Mouse (Mus musculus): ENCODE measurements around the gene Tpbpa. TPM values are rescaled to one million over a fixed set of nuclear protein-coding genes. Genes with fewer than 3 reads are reported as not detected.
"Not testable (repeated sequence)": the region's sequence is repeated elsewhere in the genome, so short reads cannot be mapped to it uniquely, and the experiment has no call there.

The Tpbpa gene
- polyA plus RNA-seq (2015; fragmentation: Nextera tagmentation; extraction: Ambion mirVana), result not detected in 2 replicates

DNA sequence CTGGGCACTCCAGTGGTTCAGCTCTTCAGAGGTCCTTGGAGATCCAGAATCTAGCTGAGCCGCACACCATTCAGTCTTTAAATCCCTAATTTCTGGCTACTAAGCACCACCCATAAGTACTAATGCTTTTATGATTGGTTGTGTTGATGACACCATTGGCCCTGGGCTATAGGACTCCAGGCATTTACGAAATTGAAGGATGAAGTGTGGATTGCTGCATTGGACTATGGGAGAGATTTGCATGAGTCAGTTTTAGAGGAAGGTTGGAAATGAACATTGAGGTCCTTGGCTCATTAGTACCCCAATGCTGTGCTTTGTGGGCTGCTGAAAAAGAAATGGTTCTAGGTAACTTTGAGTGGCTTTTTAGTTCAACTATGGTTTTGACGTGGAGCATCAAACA is at the start of gene Tpbpa:
Tpbpa (minus strand) TSS at position 101 of the 400 bp plus-strand sequence.
- WGBS, result 75% methylated on average over 3 of the region's 3 CpGs
- H3K4me2 ChIP-seq (ENCODE audit: low read length); ATAC-seq: not testable (repeated sequence)

DNA sequence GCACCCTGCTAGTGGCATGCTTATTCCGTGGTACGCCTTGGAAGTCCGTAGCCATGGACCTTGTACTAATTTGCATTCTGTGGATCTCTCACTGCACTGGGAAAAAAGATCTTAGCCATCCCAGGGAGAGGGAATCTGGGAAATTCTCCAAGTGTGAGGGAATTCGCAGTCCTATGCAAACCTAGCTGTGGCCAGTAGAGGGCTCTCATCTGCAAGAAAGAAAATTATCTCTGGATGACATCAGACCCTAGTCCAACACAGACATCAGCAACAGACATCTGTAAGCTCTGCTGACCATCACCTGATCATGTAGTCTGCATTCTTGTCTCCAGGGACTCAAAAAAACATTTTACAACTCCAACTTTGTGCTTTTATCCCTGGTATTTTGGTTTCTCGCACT is 45.1 kb upstream of the Tpbpa start:
- H3K4me3 ChIP-seq (replicated peaks; ENCODE audit: low read length); H3K27me3 ChIP-seq (replicated peaks; ENCODE audit: control insufficient read depth, insufficient read depth, low read length); H3K4me2 ChIP-seq (ENCODE audit: low read length); H3K9me3 ChIP-seq (ENCODE audit: control insufficient read depth, low read length); H3K36me3 ChIP-seq (ENCODE audit: control insufficient read depth, insufficient read depth); ATAC-seq; H3K27ac ChIP-seq (ENCODE audit: low read length); H3K4me1 ChIP-seq (replicated peaks; ENCODE audit: control insufficient read depth, insufficient read depth, low read length); H3K9ac ChIP-seq (replicated peaks; ENCODE audit: low read depth, low read length): not testable (repeated sequence)
- WGBS, result 72% methylated on average over 4 of the region's 5 CpGs

More for the DNA sequence above, at the start of gene Tpbpa:
- not testable (repeated sequence) for H3K36me3 ChIP-seq (ENCODE audit: control insufficient read depth, insufficient read depth); H3K27ac ChIP-seq (ENCODE audit: low read length); H3K4me1 ChIP-seq (replicated peaks; ENCODE audit: control insufficient read depth, insufficient read depth, low read length); H3K4me3 ChIP-seq (replicated peaks; ENCODE audit: low read length); H3K9ac ChIP-seq (replicated peaks; ENCODE audit: low read depth, low read length); H3K27me3 ChIP-seq (replicated peaks; ENCODE audit: control insufficient read depth, insufficient read depth, low read length); H3K9me3 ChIP-seq (ENCODE audit: control insufficient read depth, low read length)

DNA sequence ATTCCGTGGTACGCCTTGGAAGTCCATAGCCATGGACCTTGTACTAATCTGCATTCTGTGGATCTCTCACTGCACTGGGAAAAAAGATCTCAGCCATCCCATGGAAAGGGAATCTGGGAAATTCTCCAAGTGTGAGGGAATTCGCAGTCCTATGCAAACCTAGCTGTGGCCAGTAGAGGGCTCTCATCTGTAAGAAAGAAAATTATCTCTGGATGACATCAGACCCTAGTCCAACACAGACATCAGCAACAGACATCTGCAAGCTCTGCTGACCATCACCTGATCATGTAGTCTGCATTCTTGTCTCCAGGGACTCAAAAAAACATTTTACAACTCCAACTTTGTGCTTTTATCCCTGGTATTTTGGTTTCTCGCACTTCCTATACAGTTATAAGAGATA is 30.5 kb upstream of the Tpbpa start:
- not testable (repeated sequence) for H3K9ac ChIP-seq (replicated peaks; ENCODE audit: low read depth, low read length); H3K4me2 ChIP-seq (ENCODE audit: low read length); ATAC-seq; H3K27ac ChIP-seq (ENCODE audit: low read length); H3K36me3 ChIP-seq (ENCODE audit: control insufficient read depth, insufficient read depth); H3K9me3 ChIP-seq (ENCODE audit: control insufficient read depth, low read length); H3K4me1 ChIP-seq (replicated peaks; ENCODE audit: control insufficient read depth, insufficient read depth, low read length); H3K27me3 ChIP-seq (replicated peaks; ENCODE audit: control insufficient read depth, insufficient read depth, low read length); H3K4me3 ChIP-seq (replicated peaks; ENCODE audit: low read length)
- WGBS, result 62% methylated on average over 4 of the region's 4 CpGs

DNA sequence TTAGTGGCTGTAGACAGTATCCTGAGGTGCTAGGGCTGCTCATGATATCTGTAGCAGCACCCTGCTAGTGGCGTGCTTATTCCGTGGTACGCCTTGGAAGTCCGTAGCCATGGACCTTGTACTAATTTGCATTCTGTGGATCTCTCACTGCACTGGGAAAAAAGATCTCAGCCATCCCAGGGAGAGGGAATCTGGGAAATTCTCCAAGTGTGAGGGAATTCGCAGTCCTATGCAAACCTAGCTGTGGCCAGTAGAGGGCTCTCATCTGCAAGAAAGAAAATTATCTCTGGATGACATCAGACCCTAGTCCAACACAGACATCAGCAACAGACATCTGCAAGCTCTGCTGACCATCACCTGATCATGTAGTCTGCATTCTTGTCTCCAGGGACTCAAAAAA is 22.2 kb upstream of the Tpbpa start:
- H3K9me3 ChIP-seq (ENCODE audit: control insufficient read depth, low read length), result peaks cover 11% of the 10 kb centered on the region
- not testable (repeated sequence) for H3K4me3 ChIP-seq (replicated peaks; ENCODE audit: low read length); H3K9ac ChIP-seq (replicated peaks; ENCODE audit: low read depth, low read length); H3K36me3 ChIP-seq (ENCODE audit: control insufficient read depth, insufficient read depth); H3K4me1 ChIP-seq (replicated peaks; ENCODE audit: control insufficient read depth, insufficient read depth, low read length); H3K27ac ChIP-seq (ENCODE audit: low read length); H3K4me2 ChIP-seq (ENCODE audit: low read length); ATAC-seq; H3K27me3 ChIP-seq (replicated peaks; ENCODE audit: control insufficient read depth, insufficient read depth, low read length)
- WGBS, result 28% methylated on average over 4 of the region's 5 CpGs

DNA sequence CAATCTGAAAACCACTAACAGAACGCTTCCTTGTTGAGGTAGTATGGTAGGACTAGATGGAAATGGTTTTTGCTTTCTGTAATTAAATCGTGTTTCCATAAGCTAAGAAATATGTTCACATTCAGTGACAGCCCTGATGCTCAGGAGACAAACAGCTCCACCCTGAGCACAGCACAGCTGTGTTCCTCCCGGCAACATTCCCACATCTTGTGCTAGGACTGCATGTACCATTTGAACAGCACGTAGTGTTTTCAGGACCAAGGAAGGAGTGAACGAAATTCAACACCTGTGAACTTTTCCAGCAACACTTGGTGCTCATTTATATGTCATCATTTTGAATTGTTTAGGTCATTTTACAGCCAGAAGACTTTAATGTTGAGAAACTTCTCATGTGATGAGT is 19.9 kb upstream of the Tpbpa start:
- H3K4me1 ChIP-seq (replicated peaks; ENCODE audit: control insufficient read depth, insufficient read depth, low read length), result no peaks in the 10 kb centered on the region
- no peaks in the 10 kb centered on the region for H3K27me3 ChIP-seq (replicated peaks; ENCODE audit: control insufficient read depth, insufficient read depth, low read length)
- 71% methylated on average over 5 of the region's 5 CpGs for WGBS
- H3K9ac ChIP-seq (replicated peaks; ENCODE audit: low read depth, low read length), result no peak overlapping the region
- no peaks in the 10 kb centered on the region for H3K36me3 ChIP-seq (ENCODE audit: control insufficient read depth, insufficient read depth)
- no peak overlapping the region for H3K4me2 ChIP-seq (ENCODE audit: low read length)
- H3K27ac ChIP-seq (ENCODE audit: low read length), result no peak overlapping the region
- peaks cover 16% of the 10 kb centered on the region for H3K9me3 ChIP-seq (ENCODE audit: control insufficient read depth, low read length)
- ATAC-seq, result no peak
- no peak overlapping the region for H3K4me3 ChIP-seq (replicated peaks; ENCODE audit: low read length)

DNA sequence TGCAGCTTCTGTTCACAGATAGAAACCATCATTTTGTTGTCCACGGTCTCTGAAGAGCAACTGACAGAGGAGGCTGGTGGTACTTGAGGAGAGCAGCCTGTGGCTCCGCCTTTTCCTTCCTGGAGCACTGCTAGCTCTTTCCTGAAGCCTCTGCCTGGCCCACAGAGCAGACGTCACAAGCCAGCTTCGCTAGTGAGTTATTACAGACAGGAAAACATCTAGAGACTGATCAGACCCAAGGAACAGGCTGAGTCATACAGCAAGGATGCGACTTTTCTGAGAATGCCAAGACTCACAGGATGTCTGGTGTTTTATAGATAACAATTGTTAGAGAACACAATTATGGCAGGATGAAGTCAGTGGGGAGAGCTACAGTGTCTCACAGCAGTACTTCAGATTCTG is 5.3 kb downstream of the Tpbpa start, which contains the start of the genes Gm49391 and Ctla2a:
Gm49391 (minus strand) TSS at position 72 of the 402 bp plus-strand sequence.
Ctla2a (minus strand) TSS at position 126 of the 402 bp plus-strand sequence.
- no peak within 1 kb of the TSS for H3K27ac ChIP-seq (ENCODE audit: low read length)
- no peak within 1 kb of the TSS for H3K4me2 ChIP-seq (ENCODE audit: low read length)
- ATAC-seq, result no peak
- H3K27me3 ChIP-seq (replicated peaks; ENCODE audit: control insufficient read depth, insufficient read depth, low read length), result no peaks in the 10 kb centered on the region
- H3K4me3 ChIP-seq (replicated peaks; ENCODE audit: low read length), result no peak within 1 kb of the TSS
- H3K36me3 ChIP-seq (ENCODE audit: control insufficient read depth, insufficient read depth), result no peaks in the 10 kb centered on the region
- H3K9ac ChIP-seq (replicated peaks; ENCODE audit: low read depth, low read length), result no peak within 1 kb of the TSS
- H3K4me1 ChIP-seq (replicated peaks; ENCODE audit: control insufficient read depth, insufficient read depth, low read length), result no peaks in the 10 kb centered on the region
- WGBS, result 79% methylated on average over 5 of the region's 5 CpGs
- 0 out of 2 replicates have a peak, but pooled peaks cover 6% of the 10 kb centered on the region for H3K9me3 ChIP-seq (ENCODE audit: control insufficient read depth, low read length)

DNA sequence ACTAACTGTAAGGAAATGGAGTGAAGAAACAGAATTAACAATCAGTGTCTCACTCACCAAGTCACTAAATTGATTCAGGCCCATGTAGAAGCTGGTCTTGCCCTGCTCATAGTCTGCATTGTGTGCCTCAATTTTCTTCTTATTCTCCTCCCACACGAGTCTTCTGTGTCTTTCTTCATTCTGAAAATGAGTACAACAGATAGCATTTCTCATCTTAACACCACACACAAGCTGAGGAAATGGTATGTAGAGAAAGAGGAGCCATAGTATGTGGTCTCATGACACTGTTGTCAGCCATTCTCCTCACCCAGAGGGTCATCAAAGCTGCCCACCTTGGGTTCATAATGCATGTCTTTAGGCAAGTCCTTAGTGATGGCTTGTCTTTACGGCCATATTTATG is 6.3 kb downstream of the Tpbpa start, which contains the start of gene Gm49393:
Gm49393 (minus strand) TSS at position 101 of the 400 bp plus-strand sequence.
- WGBS, result 63% methylated on average over 2 of the region's 2 CpGs
- H3K27me3 ChIP-seq (replicated peaks; ENCODE audit: control insufficient read depth, insufficient read depth, low read length); H3K4me1 ChIP-seq (replicated peaks; ENCODE audit: control insufficient read depth, insufficient read depth, low read length); H3K9ac ChIP-seq (replicated peaks; ENCODE audit: low read depth, low read length); H3K9me3 ChIP-seq (ENCODE audit: control insufficient read depth, low read length); ATAC-seq; H3K4me3 ChIP-seq (replicated peaks; ENCODE audit: low read length); H3K36me3 ChIP-seq (ENCODE audit: control insufficient read depth, insufficient read depth); H3K27ac ChIP-seq (ENCODE audit: low read length); H3K4me2 ChIP-seq (ENCODE audit: low read length): not testable (repeated sequence)

DNA sequence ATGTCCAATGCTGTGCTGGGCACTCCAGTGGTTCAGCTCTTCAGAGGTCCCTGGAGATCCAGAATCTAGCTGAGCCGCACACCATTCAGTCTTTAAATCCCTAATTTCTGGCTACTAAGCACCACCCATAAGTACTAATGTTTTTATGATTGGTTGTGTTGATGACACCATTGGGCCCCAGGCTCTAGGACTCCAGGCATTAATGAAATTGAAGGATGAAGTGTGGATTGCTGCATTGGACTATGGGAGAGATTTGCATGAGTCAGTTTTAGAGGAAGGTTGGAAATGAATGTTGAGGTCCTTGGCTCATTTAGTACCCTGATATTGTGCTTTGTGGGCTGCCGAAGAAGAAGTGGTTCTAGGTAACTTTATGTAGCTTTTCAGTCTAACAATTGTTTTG is 37.0 kb downstream of the Tpbpa start, which contains the start of gene Tpbpb:
Tpbpb (minus strand) TSS at position 101 of the 400 bp plus-strand sequence.
- H3K27ac ChIP-seq (ENCODE audit: low read length); H3K4me2 ChIP-seq (ENCODE audit: low read length); H3K36me3 ChIP-seq (ENCODE audit: control insufficient read depth, insufficient read depth); H3K27me3 ChIP-seq (replicated peaks; ENCODE audit: control insufficient read depth, insufficient read depth, low read length); H3K4me3 ChIP-seq (replicated peaks; ENCODE audit: low read length); H3K9ac ChIP-seq (replicated peaks; ENCODE audit: low read depth, low read length); H3K4me1 ChIP-seq (replicated peaks; ENCODE audit: control insufficient read depth, insufficient read depth, low read length); ATAC-seq; H3K9me3 ChIP-seq (ENCODE audit: control insufficient read depth, low read length): not testable (repeated sequence)
- WGBS, result 84% methylated on average over 2 of the region's 2 CpGs

DNA sequence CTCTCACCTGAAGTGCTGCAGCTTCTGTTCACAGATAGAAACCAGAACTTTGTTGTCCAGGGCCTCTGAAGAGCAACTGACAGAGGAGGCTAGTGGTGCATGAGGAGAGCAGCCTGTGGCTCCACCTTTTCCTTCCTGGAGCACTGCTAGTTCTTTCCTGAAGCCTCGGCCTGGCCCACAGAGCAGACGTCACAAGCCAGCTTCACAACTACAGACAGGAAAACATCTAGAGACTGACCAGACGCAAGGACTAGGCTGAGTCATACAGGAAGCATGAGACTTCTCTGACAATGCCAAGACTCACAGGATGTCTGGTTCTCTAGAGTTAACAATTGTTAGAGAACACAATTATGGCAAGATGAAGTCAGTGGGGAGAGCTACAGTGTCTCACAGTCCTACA is 44.5 kb downstream of the Tpbpa start, which contains the start of gene Ctla2b:
Ctla2b (minus strand) TSS at position 120 of the 400 bp plus-strand sequence.
- H3K27ac ChIP-seq (ENCODE audit: low read length), result no peak within 1 kb of the TSS
- no peak within 1 kb of the TSS for H3K4me2 ChIP-seq (ENCODE audit: low read length)
- H3K4me3 ChIP-seq (replicated peaks; ENCODE audit: low read length), result no peak within 1 kb of the TSS
- no peaks in the 10 kb centered on the region for H3K4me1 ChIP-seq (replicated peaks; ENCODE audit: control insufficient read depth, insufficient read depth, low read length)
- no peaks in the 10 kb centered on the region for H3K27me3 ChIP-seq (replicated peaks; ENCODE audit: control insufficient read depth, insufficient read depth, low read length)
- H3K36me3 ChIP-seq (ENCODE audit: control insufficient read depth, insufficient read depth), result no peaks in the 10 kb centered on the region
- no peak for ATAC-seq
- WGBS, result 89% methylated on average over 3 of the region's 3 CpGs
- no peak within 1 kb of the TSS for H3K9ac ChIP-seq (replicated peaks; ENCODE audit: low read depth, low read length)
- 0 out of 2 replicates have a peak, but pooled peaks cover 2% of the 10 kb centered on the region for H3K9me3 ChIP-seq (ENCODE audit: control insufficient read depth, low read length)

DNA sequence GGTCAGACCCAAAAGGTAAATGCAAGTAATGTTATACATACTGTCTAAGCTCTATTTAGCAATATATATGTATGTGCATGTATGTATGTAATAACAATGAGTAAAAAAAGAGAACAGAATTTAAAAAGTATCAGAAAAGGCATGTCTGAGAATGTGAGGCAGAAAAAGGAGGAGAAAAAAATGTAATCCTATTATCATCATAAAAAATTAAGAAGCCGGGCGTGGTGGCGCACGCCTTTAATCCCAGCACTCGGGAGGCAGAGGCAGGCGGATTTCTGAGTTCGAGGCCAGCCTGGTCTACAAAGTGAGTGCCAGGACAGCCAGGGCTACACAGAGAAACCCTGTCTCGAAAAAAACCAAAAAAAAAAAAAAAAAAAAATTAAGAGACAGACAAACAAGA is 45.0 kb downstream of the Tpbpa start, which contains the start of gene Gm49392:
Gm49392 (minus strand) TSS at position 101 of the 400 bp plus-strand sequence.
- H3K9ac ChIP-seq (replicated peaks; ENCODE audit: low read depth, low read length); H3K9me3 ChIP-seq (ENCODE audit: control insufficient read depth, low read length); H3K4me3 ChIP-seq (replicated peaks; ENCODE audit: low read length); ATAC-seq; H3K36me3 ChIP-seq (ENCODE audit: control insufficient read depth, insufficient read depth); H3K4me2 ChIP-seq (ENCODE audit: low read length); H3K4me1 ChIP-seq (replicated peaks; ENCODE audit: control insufficient read depth, insufficient read depth, low read length); H3K27me3 ChIP-seq (replicated peaks; ENCODE audit: control insufficient read depth, insufficient read depth, low read length); H3K27ac ChIP-seq (ENCODE audit: low read length): not testable (repeated sequence)
- 100% methylated on average over 7 of the region's 8 CpGs for WGBS
